Mouse (Mus musculus) ES-E14 (cell line): Measurements from ENCODE around the gene Srrd. TPM values are rescaled to one million over a fixed set of nuclear protein-coding genes. Genes with fewer than 3 reads are reported as not detected.
"Not testable (repeated sequence)": the region's sequence is repeated elsewhere in the genome, so short reads cannot be mapped to it uniquely, and the experiment has no call there.

ENCODE experiments used
- DNase-seq: peaks from one replicate; pipeline ENCODE4 v3.0.0-alpha.2; 2013; ENCODE audit warnings: low read depth, low spot score
- H3K27ac ChIP-seq: 2 replicates; pipeline ENCODE4 v1.5.1; 2012; ENCODE audit warnings: low read depth, mild to moderate bottlenecking, low read length, moderate library complexity, mixed read lengths; ENCODE audit not compliant: poor library complexity, insufficient read depth, severe bottlenecking
- H3K36me3 ChIP-seq: 2 replicates; pipeline ENCODE4 v1.6.1; 2012; ENCODE audit warnings: mild to moderate bottlenecking, low read length, moderate library complexity, mixed read lengths; ENCODE audit not compliant: control insufficient read depth, poor library complexity, insufficient read depth, severe bottlenecking
- H3K4me1 ChIP-seq, 2 experiments: fragments of 150-350 bp in 1 of 2; sonication (generic) in 1 of 2; 2 replicates each; pipeline ENCODE4 v1.6.1; 2012; ENCODE audit warnings: low read length in 2 of 2, mild to moderate bottlenecking in 1 of 2, mixed read lengths in 1 of 2; ENCODE audit not compliant: control insufficient read depth in 2 of 2, insufficient read depth in 2 of 2, poor library complexity in 1 of 2
- H3K4me3 ChIP-seq, 2 experiments: fragments of 150-350 bp in 1 of 2; sonication (generic) in 1 of 2; 2 replicates each; pipeline ENCODE4 v1.5.1; 2012; ENCODE audit warnings: low read length in 2 of 2, low read depth in 1 of 2, mild to moderate bottlenecking in 1 of 2, mixed read lengths in 1 of 2; ENCODE audit not compliant: insufficient read depth in 1 of 2, poor library complexity in 1 of 2, severe bottlenecking in 1 of 2
- H3K9ac ChIP-seq: 2 replicates; pipeline ENCODE4 v1.6.1; 2012; ENCODE audit warnings: low read depth, mild to moderate bottlenecking, low read length, mixed read lengths; ENCODE audit not compliant: poor library complexity, insufficient read depth, severe bottlenecking
- H3K9me3 ChIP-seq: fragments of 150-350 bp; sonication (generic); 2 replicates; pipeline ENCODE4 v1.6.1; 2012; ENCODE audit warnings: low read depth, mild to moderate bottlenecking, low read length; ENCODE audit not compliant: control insufficient read depth, insufficient read depth
- CHD2 ChIP-seq: IDR thresholded peaks from 2 replicates; pipeline ENCODE4 v1.6.1; 2014; ENCODE audit warnings: mild to moderate bottlenecking, low read depth, low read length, inconsistent platforms
- HCFC1 ChIP-seq: IDR thresholded peaks from 2 replicates; pipeline ENCODE4 v1.6.1; 2012; ENCODE audit warnings: low read length, inconsistent platforms, borderline replicate concordance; ENCODE audit not compliant: insufficient read depth
- MAFK ChIP-seq: IDR thresholded peaks from 2 replicates; pipeline ENCODE4 v1.6.1; 2014; ENCODE audit warnings: mild to moderate bottlenecking, low read depth, low read length, inconsistent platforms; ENCODE audit not compliant: insufficient read depth
- ZC3H11A ChIP-seq: IDR thresholded peaks from 2 replicates; pipeline ENCODE4 v1.6.1; 2012; ENCODE audit warnings: low read depth, mild to moderate bottlenecking, inconsistent platforms, low read length, borderline replicate concordance
- ZNF384 ChIP-seq: IDR thresholded peaks from 2 replicates; pipeline ENCODE4 v1.6.1; 2012; ENCODE audit warnings: low read depth, low read length, inconsistent platforms
- in situ Hi-C, 2 experiments: fragments of 600-800 bp; cut with MboI; formaldehyde crosslinking; loops; one replicate each; pipeline ENCODE4 v1.15.1; 2025; ENCODE audit warnings: low sequenced_read_pairs in 2 of 2, inconsistent platforms in 1 of 2; ENCODE audit not compliant: unreplicated experiment in 2 of 2
- total RNA-seq: library from RNA; depleted of rRNA; stranded (reverse); fragments of 300-350 nt; gene quantifications from 2 replicates; pipeline ENCODE4 v1.2.3, GENCODE M21; 2012

The Srrd gene
- total RNA-seq, 1 experiment = 25.8 TPM

- Histone ChIP-seq H3K4me1 (peaks cover 0 to 10% of the 10 kb centered on the region in 2 experiments; a peak in 2 of 4 replicates), H3K27ac (no peak overlapping the region), H3K4me3 (no peak overlapping the region), H3K9me3 (no peaks in the 10 kb centered on the region), H3K9ac (no peak overlapping the region), H3K36me3 (no peaks in the 10 kb centered on the region)
- in situ Hi-C loops = no loop called here
- DNase-seq = no peak
- no peak for TF ChIP-seq ZNF384
- TF ChIP-seq ZC3H11A = no peak
- TF ChIP-seq MAFK = no peak
- TF ChIP-seq HCFC1 = no peak
- no peak for TF ChIP-seq CHD2
Measured at GRCm38 (mm10) chr5:112321376-112321775, 21.5 kb downstream of the Srrd start.

DNA sequence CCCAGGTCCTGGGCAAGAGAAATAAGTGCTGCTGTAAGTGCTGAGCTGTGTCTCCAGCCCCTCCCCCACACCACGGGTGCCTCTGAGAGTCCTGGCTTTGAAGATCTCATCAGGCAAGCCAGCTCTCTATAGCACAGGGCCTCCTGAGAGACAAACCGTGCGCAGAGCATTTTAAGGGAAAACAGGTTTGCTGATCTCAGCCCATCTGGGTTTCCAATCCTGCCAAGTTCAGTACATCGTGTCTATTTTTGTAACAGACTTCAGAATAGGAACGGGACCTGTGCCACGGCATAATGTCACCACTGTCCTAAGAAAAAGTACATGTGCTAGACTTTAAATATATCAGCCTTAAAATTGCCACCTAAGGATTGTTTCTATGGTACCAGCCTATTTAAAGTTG lies 21.9 kb downstream of the Srrd start:
- no peak overlapping the region for H3K4me3 ChIP-seq
- in situ Hi-C loops = no loop called here
- no peak for DNase-seq

GRCm38 (mm10) chr5:112320379-112320778 lies 22.5 kb downstream of the Srrd start:
- peaks cover 0 to 8% of the 10 kb centered on the region in 2 experiments; a peak in 2 of 4 replicates for H3K4me1 ChIP-seq
- no peak overlapping the region for H3K4me3 ChIP-seq
- no peak overlapping the region for H3K27ac ChIP-seq
- no peak for DNase-seq
- no peaks in the 10 kb centered on the region; the same call in none of the 2 replicates for H3K36me3 ChIP-seq
- in situ Hi-C loops = no loop called here
- TF ChIP-seq MAFK (no peak), ZNF384 (no peak), CHD2 (no peak), HCFC1 (no peak), ZC3H11A (no peak)
- no peak overlapping the region for H3K9ac ChIP-seq
- no peaks in the 10 kb centered on the region for H3K9me3 ChIP-seq

More for the DNA sequence above, 21.9 kb downstream of the Srrd start:
- Histone ChIP-seq H3K9ac (no peak overlapping the region), H3K36me3 (no peaks in the 10 kb centered on the region; the same call in 1 of the 2 replicates), H3K27ac (no peak overlapping the region), H3K9me3 (no peaks in the 10 kb centered on the region), H3K4me1 (peaks cover 0 to 10% of the 10 kb centered on the region in 2 experiments; a peak in 2 of 4 replicates)
- TF ChIP-seq MAFK (no peak), CHD2 (no peak), ZC3H11A (no peak), HCFC1 (no peak), ZNF384 (no peak)

- H3K9ac ChIP-seq, H3K9me3 ChIP-seq, in situ Hi-C loops, H3K36me3 ChIP-seq, H3K4me3 ChIP-seq, H3K27ac ChIP-seq, H3K4me1 ChIP-seq: not testable (repeated sequence)
- DNase-seq = peak; percentile 77
Measured at GRCm38 (mm10) chr5:112319343-112319742, 23.5 kb downstream of the Srrd start.

DNA sequence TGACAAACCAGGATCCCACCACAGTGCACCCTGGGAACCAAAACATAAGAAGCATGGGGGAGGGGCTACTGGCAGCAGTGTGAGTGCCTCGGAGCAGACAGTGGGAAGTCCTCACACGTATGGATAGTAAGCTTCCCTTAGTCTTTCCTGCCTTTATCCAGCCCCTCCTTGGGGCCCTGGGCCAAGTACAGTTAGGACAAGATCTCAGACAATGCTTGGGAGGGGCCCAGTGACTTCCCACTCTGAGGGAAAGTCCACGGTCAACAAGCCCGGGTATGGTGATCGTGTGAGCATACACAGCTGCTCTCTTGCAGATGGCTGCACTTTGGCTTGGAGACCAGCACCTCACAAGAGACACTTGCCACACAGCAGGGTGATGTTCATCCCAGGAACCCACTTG lies 25.5 kb downstream of the Srrd start:
- TF ChIP-seq ZC3H11A (no peak), CHD2 (no peak), ZNF384 (no peak), HCFC1 (no peak), MAFK (no peak)
- H3K4me1 ChIP-seq = peaks cover 0 to 4% of the 10 kb centered on the region in 2 experiments; a peak in 2 of 4 replicates
- no peak overlapping the region for H3K27ac ChIP-seq
- in situ Hi-C loops = no loop called here
- H3K36me3 ChIP-seq = peaks cover 4% of the 10 kb centered on the region
- no peak overlapping the region for H3K9ac ChIP-seq
- no peak for DNase-seq
- no peaks in the 10 kb centered on the region for H3K9me3 ChIP-seq
- no peak overlapping the region for H3K4me3 ChIP-seq
